Mouse (Mus musculus) CD4-positive, CD25-positive, alpha-beta regulatory T cell, adult 9 weeks (primary cell): Measurements from ENCODE around the gene Cd27. TPM values are rescaled to one million over a fixed set of nuclear protein-coding genes. Genes with fewer than 3 reads are reported as not detected.

Experiments used
- polyA plus RNA-seq: library from polyadenylated mRNA; unstranded; fragments of 100-300 nt; shearing (Covaris generic); gene quantifications from one replicate; pipeline ENCODE4 v1.2.1, GENCODE M21; 2017

Cd27 gene
- polyA plus RNA-seq: 663 TPM

GRCm38 (mm10) chr6:125236782-125237181, at the start of gene Cd27:
Gene Cd27, minus strand, starts transcription at chr6:125237010.

DNA sequence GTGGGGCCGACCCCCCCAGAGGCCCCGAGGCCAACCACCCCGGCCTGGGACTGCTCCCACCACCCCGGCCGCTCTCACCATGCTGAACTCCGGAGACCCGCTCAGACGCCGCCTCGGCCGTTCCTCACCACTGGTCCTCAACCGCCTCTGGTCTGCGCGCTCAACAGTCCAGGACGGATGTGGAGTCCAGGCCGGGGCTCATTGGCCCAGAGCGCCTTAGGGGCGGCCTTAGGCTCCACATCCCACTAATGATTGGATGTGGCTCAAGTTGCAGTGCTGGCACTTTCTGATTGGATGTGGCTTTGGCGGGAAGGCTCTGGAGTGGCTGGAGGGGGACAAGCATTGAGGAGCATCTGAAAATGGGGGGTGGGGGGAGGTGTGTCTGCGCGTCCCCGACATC, 49.1 kb upstream of the Cd27 start, which contains the start of gene Tuba3a:
Gene Tuba3a (minus strand): TSS at position 153 of the 400 bp plus-strand sequence.

DNA sequence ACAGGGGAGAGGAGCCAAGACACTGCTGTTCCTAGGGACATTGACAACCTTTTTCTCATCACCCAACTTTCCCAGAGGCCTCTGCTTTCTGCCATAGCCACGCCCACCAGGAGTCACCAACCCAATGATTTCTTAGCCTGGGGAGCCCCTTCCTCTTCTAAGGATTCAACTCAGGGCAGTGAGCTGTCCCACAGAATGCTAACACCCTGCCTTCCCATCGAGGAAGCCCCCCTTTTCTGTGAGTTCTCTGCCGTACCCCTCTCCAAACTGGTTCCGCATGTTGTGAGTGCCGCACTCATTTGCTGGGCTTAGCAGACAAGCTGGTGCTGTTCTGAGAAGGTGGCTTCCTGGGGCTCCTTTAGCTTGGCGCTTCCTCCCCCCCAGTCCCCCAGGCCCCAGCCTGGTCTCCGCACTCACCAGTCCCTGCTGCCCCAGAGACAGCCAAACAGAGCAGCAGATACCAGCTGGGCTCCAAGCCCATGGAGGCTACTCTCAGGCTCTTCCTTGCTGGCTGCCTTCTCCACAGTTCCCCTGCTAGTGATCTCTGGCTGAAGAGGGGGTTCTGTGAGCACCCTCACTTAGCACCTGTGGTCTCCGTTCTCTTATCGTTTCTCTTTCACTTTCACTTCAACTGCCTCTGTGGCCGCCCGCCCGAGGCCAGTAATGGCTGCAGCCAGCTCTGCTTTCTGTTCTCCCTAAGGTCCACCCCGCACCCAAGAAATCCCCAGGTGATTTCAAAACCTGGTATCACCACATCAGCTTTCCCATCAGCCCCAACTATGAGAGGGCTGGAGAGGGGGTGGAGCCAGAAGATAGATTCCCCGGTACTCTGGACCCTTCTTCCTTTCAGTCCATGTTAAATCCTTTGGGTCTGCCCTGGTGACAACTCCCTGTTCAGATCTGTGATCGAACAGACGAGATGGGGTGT, 5.4 kb downstream of the Cd27 start, which contains the start of gene Tapbpl:
Gene Tapbpl (minus strand): TSS at position 744 of the 928 bp plus-strand sequence.

DNA sequence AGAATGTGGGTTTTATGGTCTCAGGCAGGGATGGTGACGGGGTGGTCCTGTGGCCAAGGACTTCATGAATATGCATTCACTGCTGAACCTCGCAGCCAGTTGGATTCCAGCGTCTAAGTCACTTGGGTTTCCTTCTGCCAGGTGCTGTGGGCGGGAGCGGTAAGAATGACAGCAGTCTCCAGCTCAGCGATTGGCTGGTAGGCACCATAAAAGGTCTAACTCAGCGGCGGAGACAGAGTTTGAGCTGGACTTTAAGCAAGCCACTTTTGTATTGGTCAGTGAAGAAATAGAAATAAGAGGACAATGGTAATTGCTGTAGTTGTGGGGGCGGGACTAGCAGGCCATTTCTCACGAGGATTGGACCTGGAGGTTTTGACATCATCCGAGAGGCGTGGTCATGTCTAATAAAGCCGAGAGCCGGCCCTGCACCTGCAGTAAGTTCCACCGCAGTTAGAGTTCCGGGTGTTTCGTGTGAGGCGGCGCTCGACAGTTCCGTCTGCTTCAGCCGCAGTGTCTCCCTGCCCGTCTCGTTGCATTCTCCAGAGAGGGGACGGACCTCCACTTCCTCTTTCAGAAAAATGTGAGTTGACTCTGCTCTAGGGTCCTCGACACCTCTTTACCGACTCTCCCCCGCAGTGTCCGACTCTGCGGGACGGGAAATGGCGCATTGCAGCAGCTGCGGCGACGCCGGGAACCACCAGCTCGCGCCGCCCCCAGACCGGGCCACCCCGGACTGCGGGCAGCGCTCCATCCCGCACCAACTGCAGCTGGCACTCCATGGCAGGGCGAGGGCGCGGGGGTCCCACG, 21.5 kb downstream of the Cd27 start, which contains the start of gene Vamp1:
Gene Vamp1 (plus strand): TSS at position 404 of the 807 bp plus-strand sequence.

DNA sequence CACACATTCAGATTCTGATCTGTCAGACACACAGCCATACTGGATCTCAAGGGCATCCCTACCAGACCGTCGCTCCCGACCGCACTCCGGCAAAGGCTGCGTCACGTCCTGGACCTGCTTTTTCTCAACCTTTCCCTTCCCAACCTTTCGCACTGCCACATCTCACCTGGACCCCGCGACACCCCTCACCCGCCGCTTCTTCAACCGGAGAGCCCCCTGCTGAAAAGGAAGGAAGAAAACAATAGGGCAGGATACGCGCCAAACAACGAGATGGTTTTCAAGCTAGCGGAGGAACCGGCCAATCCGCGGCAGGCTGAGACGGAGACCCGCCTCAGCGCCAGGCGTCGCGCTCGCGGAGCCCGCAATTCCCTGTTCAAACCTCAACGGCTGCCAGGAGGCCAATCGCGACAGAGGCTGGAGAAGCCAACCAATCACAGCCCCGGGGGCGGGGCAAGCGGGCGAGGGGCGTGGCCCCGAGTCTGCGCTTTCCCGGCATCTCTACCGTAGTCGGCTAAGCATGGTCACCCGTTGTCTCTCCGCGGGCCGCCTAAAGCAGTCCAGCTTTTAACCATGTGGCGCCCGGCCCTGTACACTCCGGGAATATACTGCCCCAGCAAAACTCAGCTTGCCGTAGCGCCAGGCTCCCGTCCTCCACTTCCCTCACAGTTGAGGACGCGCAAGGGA, 45.3 kb downstream of the Cd27 start, which contains the start of the genes Ncapd2 and Mrpl51:
Gene Ncapd2 (minus strand): TSS at position 370 of the 684 bp plus-strand sequence.
Gene Mrpl51 (plus strand): TSS at position 470 of the 684 bp plus-strand sequence.

Other genes starting within 250 kb of the Cd27 start
- 0.42 TPM for gene Pianp, start 240.3 kb downstream of the Cd27 start, polyA plus RNA-seq
- 14.6 TPM for gene Zfp384, start 227.9 kb downstream of the Cd27 start, polyA plus RNA-seq
- 92.1 TPM for gene Ing4, start 197.2 kb downstream of the Cd27 start, polyA plus RNA-seq
- 30.7 TPM for gene Acrbp, start 187.3 kb downstream of the Cd27 start, polyA plus RNA-seq
- gene Lpar5, start 169.1 kb downstream of the Cd27 start, polyA plus RNA-seq: 16.7 TPM
- 89.0 TPM for gene Chd4, start 141.0 kb downstream of the Cd27 start, polyA plus RNA-seq
- 70.8 TPM for gene Nop2, start 105.1 kb downstream of the Cd27 start, polyA plus RNA-seq
- gene Iffo1, start 91.8 kb downstream of the Cd27 start, polyA plus RNA-seq: 12.5 TPM
- 331 TPM for gene Gapdh, start 70.5 kb downstream of the Cd27 start, polyA plus RNA-seq
- 27.3 TPM for gene Ncapd2, start 45.3 kb downstream of the Cd27 start, polyA plus RNA-seq
- gene Mrpl51, start 45.2 kb downstream of the Cd27 start, polyA plus RNA-seq: 117 TPM
- gene Vamp1, start 21.5 kb downstream of the Cd27 start, polyA plus RNA-seq: 64.9 TPM
- 136 TPM for gene Tapbpl, start 5.2 kb downstream of the Cd27 start, polyA plus RNA-seq
- gene Tuba3a, start 49.0 kb upstream of the Cd27 start, polyA plus RNA-seq: 1.6 TPM
- gene Ltbr, start 76.9 kb upstream of the Cd27 start, polyA plus RNA-seq: 0.35 TPM
- gene Scnn1a, start 83.6 kb upstream of the Cd27 start, polyA plus RNA-seq: not detected
- gene Tnfrsf1a, start 112.4 kb upstream of the Cd27 start, polyA plus RNA-seq: 59.6 TPM
- gene Plekhg6, start 143.8 kb upstream of the Cd27 start, polyA plus RNA-seq: 0.21 TPM